Mouse (Mus musculus) cerebellum, adult 2 months (tissue): Measurements from ENCODE around the gene Osbp2.

ENCODE experiments used
- CTCF ChIP-seq: fragments of 200-500 bp; IDR thresholded peaks from 2 replicates; pipeline ENCODE4 v1.5.1; 2011; ENCODE audit warnings: low read depth, mild to moderate bottlenecking, control low read depth, low read length, moderate library complexity, borderline replicate concordance; ENCODE audit not compliant: insufficient read depth
- POLR2A ChIP-seq: fragments of 200-500 bp; IDR thresholded peaks from 2 replicates; pipeline ENCODE4 v1.6.1; 2011; ENCODE audit warnings: low read length, control low read depth, borderline replicate concordance; ENCODE audit not compliant: insufficient read depth

GRCm38 (mm10) chr11:3752766-3753165 is 110.9 kb downstream of the Osbp2 start:
- TF ChIP-seq CTCF (no peak), POLR2A (no peak)
